Mouse (Mus musculus) embryonic fibroblast, embryonic 13.5 days (primary cell): Measurements from ENCODE around the gene Ascl2.

Experiments used
- CTCF ChIP-seq: IDR thresholded peaks from 2 replicates; pipeline ENCODE4 v1.5.1; 2011; ENCODE audit warnings: mild to moderate bottlenecking, control low read depth, low read length, moderate library complexity, borderline replicate concordance; ENCODE audit not compliant: insufficient read depth
- POLR2A ChIP-seq: IDR thresholded peaks from 2 replicates; pipeline ENCODE4 v1.6.1; 2011; ENCODE audit warnings: low read depth, mild to moderate bottlenecking, control low read depth, low read length, moderate library complexity

GRCm38 (mm10) chr7:142968809-142969511 lies at the start of gene Ascl2:
- no peak for TF ChIP-seq POLR2A
- no peak for TF ChIP-seq CTCF
